Comparison of ENCODE assay signal across 15 mouse cellular contexts in the genomic region with DNA sequence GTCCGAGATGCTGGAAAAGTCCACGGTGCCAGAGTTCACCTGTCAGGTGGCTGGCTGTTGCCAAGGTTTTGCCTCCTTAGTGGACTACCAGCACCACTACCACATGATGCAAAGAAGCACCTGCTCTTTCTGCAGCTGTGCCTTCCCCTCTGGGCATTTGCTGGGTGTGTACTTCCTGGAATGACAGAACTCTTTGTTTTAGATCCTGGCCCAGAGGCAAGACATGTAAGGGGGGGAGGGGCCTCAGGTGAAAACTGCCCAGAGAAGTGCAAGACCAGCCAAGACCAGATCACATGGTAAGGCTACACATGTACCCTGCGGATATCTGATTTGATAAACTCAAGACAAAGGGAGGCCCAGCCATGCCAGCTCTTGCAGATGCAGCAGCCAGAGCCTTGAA.
DNase-seq lines count a peak whose midpoint lies in the region; ATAC-seq and TF ChIP-seq lines count a peak whose summit lies in the region.
"Had no signal": no experiment of that assay in that cellular context is flagged by ENCODE, and none has a peak within 500 bp of the region (broad histone marks: within the 10 kb centered on the region; RNA-seq: fewer than 3 reads in every experiment).

No protein-coding gene starts in this region.

- H3K4me3 ChIP-seq in lung, embryonic 14.5 days (ENCODE audit: low read depth, low read length): no peak overlapping the region
- H3K4me3 ChIP-seq in embryonic facial prominence, embryonic 15.5 days (replicated peaks): no peak overlapping the region
- H3K4me3 ChIP-seq in stomach, embryonic 14.5 days (ENCODE audit: low read depth, low read length): no peak overlapping the region
- H3K4me3 ChIP-seq in left cerebral cortex, adult 2 months: no peak overlapping the region
- H3K4me3 ChIP-seq: forebrain, embryonic 13.5 days; heart, adult 2 months had no signal

- no peak for TF ChIP-seq CTCF in lung, embryonic 14.5 days (IDR thresholded peaks at IDR 0.05; ENCODE audit: low read depth)
- no peak for TF ChIP-seq CTCF in left cerebral cortex, adult 2 months (IDR thresholded peaks at IDR 0.05)

- H3K27me3 ChIP-seq in lung, embryonic 14.5 days (ENCODE audit: insufficient read depth, low read length): no peaks in the 10 kb centered on the region
- H3K27me3 ChIP-seq in embryonic facial prominence, embryonic 15.5 days: no peaks in the 10 kb centered on the region
- H3K27me3 ChIP-seq in stomach, embryonic 14.5 days (ENCODE audit: control insufficient read depth, insufficient read depth, low read length): no peaks in the 10 kb centered on the region
- H3K27me3 ChIP-seq: forebrain, embryonic 13.5 days had no signal

- no peak for DNase-seq in lung, embryonic 14.5 days
- DNase-seq in lung, postnatal 36 days: no peak
- peak; percentile 91 for DNase-seq in ES-CJ7 (ENCODE audit: low read depth, low spot score)
- no peak for DNase-seq in layer of hippocampus, adult 8-10 months (ENCODE audit: low spot score in 2 of 2)
- no peak for DNase-seq in left cerebral cortex, adult 2 months (ENCODE audit: extremely low spot score in 1 of 2, low spot score in 2 of 2)
- no peak for DNase-seq in spleen, postnatal 36 days (ENCODE audit: low spot score in 2 of 2)
- DNase-seq: cerebellum, adult 11-12 months; heart, adult 2 months; kidney, adult 8-10 months; right cerebral cortex, adult 18-20 months had no signal

- H3K4me2 ChIP-seq in lung, embryonic 14.5 days: no peak overlapping the region
- H3K4me2 ChIP-seq in embryonic facial prominence, embryonic 15.5 days (replicated peaks): no peak overlapping the region
- no peak overlapping the region for H3K4me2 ChIP-seq in stomach, embryonic 14.5 days (replicated peaks; ENCODE audit: low read depth, low read length)
- H3K4me2 ChIP-seq: forebrain, embryonic 13.5 days; hindbrain, embryonic 14.5 days had no signal

- peaks cover 2% of the 10 kb centered on the region; the same call in 1 of the 2 replicates for H3K9me3 ChIP-seq in lung, embryonic 14.5 days (ENCODE audit: low read depth, low read length)
- no peaks in the 10 kb centered on the region for H3K9me3 ChIP-seq in embryonic facial prominence, embryonic 15.5 days (replicated peaks)
- H3K9me3 ChIP-seq in stomach, embryonic 14.5 days (ENCODE audit: control insufficient read depth, low read depth, low read length): no peaks in the 10 kb centered on the region

- H3K27ac ChIP-seq in lung, embryonic 14.5 days (ENCODE audit: low read depth): no peak overlapping the region
- H3K27ac ChIP-seq in embryonic facial prominence, embryonic 15.5 days (replicated peaks): no peak overlapping the region
- H3K27ac ChIP-seq in stomach, embryonic 14.5 days (ENCODE audit: low read length): no peak overlapping the region
- no peak overlapping the region for H3K27ac ChIP-seq in left cerebral cortex, adult 2 months
- H3K27ac ChIP-seq: forebrain, embryonic 13.5 days; heart, adult 2 months; hindbrain, embryonic 14.5 days had no signal

- WGBS in lung, embryonic 14.5 days: 78% methylated on average over 3 of the region's 3 CpGs
- WGBS in embryonic facial prominence, embryonic 15.5 days: 67% methylated on average over 3 of the region's 3 CpGs
- WGBS in stomach, embryonic 14.5 days: 89% methylated on average over 3 of the region's 3 CpGs

- peak; percentile 66; the same call in 1 of the 2 replicates for ATAC-seq in lung, embryonic 14.5 days (ENCODE audit: insufficient read depth)
- peak; percentile 51; the same call in 1 of the 2 replicates for ATAC-seq in embryonic facial prominence, embryonic 15.5 days (ENCODE audit: insufficient number of reproducible peaks, low FRiP score, low TSS enrichment, low read depth)
- ATAC-seq in stomach, embryonic 14.5 days (ENCODE audit: insufficient number of reproducible peaks, insufficient read depth, low FRiP score, low read depth): peak; percentile 75
- ATAC-seq: forebrain, embryonic 13.5 days; lung, postnatal 0 days had no signal

- no peak overlapping the region for H3K9ac ChIP-seq in lung, embryonic 14.5 days
- H3K9ac ChIP-seq in embryonic facial prominence, embryonic 15.5 days: no peak overlapping the region
- no peak overlapping the region for H3K9ac ChIP-seq in stomach, embryonic 14.5 days (replicated peaks; ENCODE audit: low read depth, low read length)
- H3K9ac ChIP-seq: forebrain, embryonic 13.5 days; hindbrain, embryonic 14.5 days had no signal

- no peaks in the 10 kb centered on the region for H3K36me3 ChIP-seq in lung, embryonic 14.5 days (ENCODE audit: insufficient read depth)
- H3K36me3 ChIP-seq in embryonic facial prominence, embryonic 15.5 days: no peaks in the 10 kb centered on the region
- H3K36me3 ChIP-seq in stomach, embryonic 14.5 days (ENCODE audit: control insufficient read depth, insufficient read depth, low read length): no peaks in the 10 kb centered on the region

- intact Hi-C loops in left cerebral cortex, adult 2 months (cut with DNase I): no loop called here

- H3K4me1 ChIP-seq in lung, embryonic 14.5 days (ENCODE audit: insufficient read depth): no peaks in the 10 kb centered on the region
- no peaks in the 10 kb centered on the region for H3K4me1 ChIP-seq in embryonic facial prominence, embryonic 15.5 days
- no peaks in the 10 kb centered on the region for H3K4me1 ChIP-seq in stomach, embryonic 14.5 days (ENCODE audit: control insufficient read depth, insufficient read depth, low read length)
- H3K4me1 ChIP-seq: forebrain, embryonic 13.5 days had no signal
